Mouse (Mus musculus) lung, postnatal 4 days (tissue): Measurements from ENCODE around the gene Ptp4a2.

ENCODE experiments used
- DNase-seq, 2 experiments: peaks; one replicate each; pipeline ENCODE4 v3.0.0; 2021

Gene Ptp4a2

GRCm38 (mm10) chr4:129803368-129803767, 7.7 kb upstream of the Ptp4a2 start:
- DNase-seq, result no peak

GRCm38 (mm10) chr4:129805059-129805458, 6.0 kb upstream of the Ptp4a2 start:
- no peak for DNase-seq

- DNase-seq, result no peak
These were observed 818 bp downstream of the Ptp4a2 start for GRCm38 (mm10) chr4:129811605-129812468.

GRCm38 (mm10) chr4:129817591-129817990, 6.6 kb downstream of the Ptp4a2 start:
- DNase-seq, result no peak

GRCm38 (mm10) chr4:129818506-129819195, 7.6 kb downstream of the Ptp4a2 start:
- DNase-seq, result peak; percentile 27 to 35

GRCm38 (mm10) chr4:129819712-129820336, 8.8 kb downstream of the Ptp4a2 start:
- DNase-seq, result peak; percentile 98 to 99

- peak; percentile 86 to 91 for DNase-seq
These were observed 9.5 kb downstream of the Ptp4a2 start for GRCm38 (mm10) chr4:129820417-129821086.

- no peak for DNase-seq
These were observed 10.1 kb downstream of the Ptp4a2 start for GRCm38 (mm10) chr4:129821087-129821616.

GRCm38 (mm10) chr4:129822324-129822723, 11.3 kb downstream of the Ptp4a2 start:
- no peak for DNase-seq

GRCm38 (mm10) chr4:129823216-129823810, 12.3 kb downstream of the Ptp4a2 start:
- DNase-seq, result no peak

- DNase-seq, result no peak
These were observed 16.6 kb downstream of the Ptp4a2 start for GRCm38 (mm10) chr4:129827611-129828010.

GRCm38 (mm10) chr4:129828081-129828480, 17.1 kb downstream of the Ptp4a2 start:
- no peak for DNase-seq

GRCm38 (mm10) chr4:129829799-129830198, 18.8 kb downstream of the Ptp4a2 start:
- DNase-seq, result no peak

GRCm38 (mm10) chr4:129830343-129830944, 19.4 kb downstream of the Ptp4a2 start:
- DNase-seq, result no peak

GRCm38 (mm10) chr4:129834581-129834980, 23.6 kb downstream of the Ptp4a2 start:
- DNase-seq, result no peak

GRCm38 (mm10) chr4:129835296-129835695, 24.3 kb downstream of the Ptp4a2 start:
- DNase-seq, result no peak

- DNase-seq, result no peak
These were observed 29.0 kb downstream of the Ptp4a2 start for GRCm38 (mm10) chr4:129839866-129840555.

- no peak for DNase-seq
These were observed 35.8 kb downstream of the Ptp4a2 start for GRCm38 (mm10) chr4:129846823-129847222.

- no peak for DNase-seq
These were observed 39.5 kb downstream of the Ptp4a2 start for GRCm38 (mm10) chr4:129850491-129850890.

- no peak for DNase-seq
These were observed 40.8 kb downstream of the Ptp4a2 start for GRCm38 (mm10) chr4:129851861-129852260.

- DNase-seq, result no peak
These were observed 42.0 kb downstream of the Ptp4a2 start for GRCm38 (mm10) chr4:129853053-129853452.
